ENCODE assay signal across 8 mouse cellular contexts in genomic region chr3:127225799-127226730, GRCm38 (mm10).
DNase-seq lines count a peak whose midpoint lies in the region; TF ChIP-seq lines count a peak whose summit lies in the region.

No protein-coding gene starts in this region.

- no peaks in the 10 kb centered on the region for H3K36me3 ChIP-seq in hindbrain, embryonic 10.5 days

- no peaks in the 10 kb centered on the region for H3K9me3 ChIP-seq in hindbrain, embryonic 10.5 days

- H3K4me1 ChIP-seq in lung, adult 2 months (ENCODE audit: control insufficient read depth, insufficient read depth, low read length) = no peaks in the 10 kb centered on the region
- H3K4me1 ChIP-seq in hindbrain, embryonic 10.5 days (replicated peaks) = peaks cover 27% of the 10 kb centered on the region

- DNase-seq in lung, adult 18-20 months = peak; percentile 9 to 24
- no peak for DNase-seq in lung, adult 2 months
- DNase-seq in embryo, embryonic 10.5 days (ENCODE audit: low spot score) = peak; percentile 80
- DNase-seq in hindbrain, embryonic 10.5 days (ENCODE audit: low spot score) = peak; percentile 84
- peak; percentile 49 to 69 for DNase-seq in layer of hippocampus, postnatal 14 days (ENCODE audit: low spot score in 2 of 2)
- peak; percentile 20 for DNase-seq in lung, postnatal 14 days
- peak; percentile 56 to 69 for DNase-seq in right cerebral cortex, postnatal 36 days (ENCODE audit: low spot score in 2 of 2)
- DNase-seq in spleen, postnatal 14 days (ENCODE audit: low spot score in 2 of 2) = no peak

- 5% methylated on average over 26 of the region's 26 CpGs for WGBS in lung, adult 2 months
- WGBS in hindbrain, embryonic 10.5 days = 5% methylated on average over 26 of the region's 26 CpGs

- no peak for TF ChIP-seq POLR2A in lung, adult 2 months (IDR thresholded peaks at IDR 0.05; ENCODE audit: borderline replicate concordance, extremely low read depth, low read depth, low read length)

- H3K27ac ChIP-seq in hindbrain, embryonic 10.5 days = peak overlapping the region; percentile 81

- H3K4me3 ChIP-seq in lung, adult 2 months (replicated peaks; ENCODE audit: extremely low read depth, low read depth, low read length) = no peak overlapping the region
- peak overlapping the region; percentile 56 for H3K4me3 ChIP-seq in hindbrain, embryonic 10.5 days

- TF ChIP-seq CTCF in lung, adult 2 months (IDR thresholded peaks at IDR 0.05; ENCODE audit: insufficient read depth, low read length) = no peak

- H3K27me3 ChIP-seq in hindbrain, embryonic 10.5 days (ENCODE audit: insufficient read depth, poor library complexity, severe bottlenecking) = peaks cover 6% of the 10 kb centered on the region; the same call in 1 of the 2 replicates

Comparison
In these comparisons a context has a peak if more than half of its experiments do, and no peak if none do; other contexts are left out.
1. DNase-seq: peak in lung, adult 18-20 months (2 of 2), embryo, embryonic 10.5 days (single experiment), hindbrain, embryonic 10.5 days (single experiment), layer of hippocampus, postnatal 14 days (2 of 2), lung, postnatal 14 days (single experiment) and right cerebral cortex, postnatal 36 days (2 of 2); none in lung, adult 2 months (single experiment) and spleen, postnatal 14 days (0 of 2).